Mouse (Mus musculus) right cerebral cortex, postnatal 14 days (tissue): ENCODE results near the gene Dcdc2b.

Experiments
- DNase-seq: peaks from one replicate; pipeline ENCODE4 v3.0.0; 2022

Gene Dcdc2b

GRCm38 (mm10) chr4:129576863-129577491 is 37.1 kb downstream of the Dcdc2b start:
- DNase-seq: peak; percentile 68

GRCm38 (mm10) chr4:129575171-129575844 is 38.7 kb downstream of the Dcdc2b start:
- no peak for DNase-seq

DNA sequence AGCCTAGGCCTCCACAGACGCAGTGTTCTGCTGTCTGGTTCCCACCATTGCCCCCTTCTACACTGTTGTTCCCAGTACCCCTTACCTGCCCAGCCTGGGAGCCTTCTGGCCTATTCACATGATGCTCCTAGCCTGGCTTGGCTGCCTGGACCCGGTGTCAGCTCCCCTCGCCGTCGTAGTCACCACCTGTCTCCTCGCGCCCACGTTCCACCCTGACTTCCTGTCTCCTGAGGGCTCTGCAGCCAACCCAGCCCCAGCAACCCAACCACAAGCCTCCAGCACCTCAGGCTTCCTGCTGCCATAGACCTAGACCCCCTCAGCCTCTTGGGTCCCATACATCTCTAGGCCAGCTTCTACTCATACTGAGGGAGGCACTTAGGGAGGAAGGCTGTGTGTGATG is 40.6 kb downstream of the Dcdc2b start, which contains the start of gene Lck:
Gene Lck, minus strand, starts transcription at position 212 of the 400 bp plus-strand sequence.
- no peak for DNase-seq

- no peak for DNase-seq
These were observed 41.0 kb downstream of the Dcdc2b start for GRCm38 (mm10) chr4:129573093-129573370.

- DNase-seq: no peak
These were observed 41.6 kb downstream of the Dcdc2b start for GRCm38 (mm10) chr4:129572236-129573092.

GRCm38 (mm10) chr4:129571551-129572084 is 42.4 kb downstream of the Dcdc2b start:
- no peak for DNase-seq

GRCm38 (mm10) chr4:129570028-129570427 is 44.0 kb downstream of the Dcdc2b start:
- no peak for DNase-seq

- no peak for DNase-seq
These were observed 45.7 kb downstream of the Dcdc2b start for GRCm38 (mm10) chr4:129568366-129568765.

GRCm38 (mm10) chr4:129565139-129565538 is 48.9 kb downstream of the Dcdc2b start:
- DNase-seq: no peak

- no peak for DNase-seq
These were observed 50.3 kb downstream of the Dcdc2b start for GRCm38 (mm10) chr4:129563718-129564117.

- no peak for DNase-seq
These were observed 52.9 kb downstream of the Dcdc2b start for GRCm38 (mm10) chr4:129561184-129561583.
